Mouse (Mus musculus): ENCODE data around the gene Lyrm9. TPM values are rescaled to one million over a fixed set of nuclear protein-coding genes. Genes with fewer than 3 reads are reported as not detected.

Gene Lyrm9
- polyA plus RNA-seq, 1 experiment from 2014 or later: 14.2 TPM

DNA sequence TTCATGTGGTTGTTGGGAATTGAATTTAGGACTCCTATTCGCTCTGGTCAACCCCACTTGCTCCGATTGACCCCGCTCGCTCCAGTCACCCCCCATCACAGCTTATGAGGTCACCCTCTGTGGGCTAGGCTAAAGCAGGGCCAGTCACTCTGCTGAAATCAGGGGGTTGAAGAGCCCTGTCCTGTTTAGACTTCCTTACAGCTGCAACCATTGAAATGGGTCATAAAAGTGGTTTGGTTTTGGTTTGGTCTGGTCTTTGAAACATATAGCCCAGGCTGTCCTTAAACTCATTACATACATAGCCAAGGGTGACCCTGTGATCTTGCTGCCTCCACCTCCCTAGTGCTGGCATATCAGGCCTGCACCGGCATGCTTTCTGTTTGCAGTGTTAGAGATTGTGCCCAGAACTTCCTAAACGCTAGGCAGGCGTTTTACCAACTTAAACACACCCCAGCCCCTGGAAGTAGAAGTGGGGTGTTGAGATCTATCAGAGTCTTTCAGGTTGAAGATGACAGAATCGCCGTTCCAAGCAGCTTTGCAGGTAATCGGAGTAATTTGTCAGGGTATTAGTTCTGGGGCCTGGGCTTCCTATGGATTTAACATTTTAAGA, 5.8 kb downstream of the Lyrm9 start:
- H3K27me3 ChIP-seq (ENCODE audit: control insufficient read depth, insufficient read depth, low read length): no peaks in the 10 kb centered on the region
- no peak overlapping the region for H3K9ac ChIP-seq (replicated peaks; ENCODE audit: low read length)
- no peak for ATAC-seq (replicated peaks; ENCODE audit: insufficient number of reproducible peaks, low FRiP score, low TSS enrichment, low read depth)
- no peaks in the 10 kb centered on the region for H3K9me3 ChIP-seq (replicated peaks; ENCODE audit: control insufficient read depth, low read length)
- H3K36me3 ChIP-seq (replicated peaks; ENCODE audit: control insufficient read depth, insufficient read depth, low read depth, low read length): no peaks in the 10 kb centered on the region
- H3K27ac ChIP-seq (replicated peaks; ENCODE audit: low read depth, low read length): no peak overlapping the region
- DNase-seq (ENCODE audit: low spot score): no peak
- H3K4me3 ChIP-seq (ENCODE audit: low read depth, low read length): no peak overlapping the region
- WGBS: 85% methylated on average over 10 of the region's 10 CpGs
- no peak overlapping the region for H3K4me2 ChIP-seq (ENCODE audit: low read depth, low read length)
- H3K4me1 ChIP-seq (ENCODE audit: control insufficient read depth, insufficient read depth, low read length): no peaks in the 10 kb centered on the region

DNA sequence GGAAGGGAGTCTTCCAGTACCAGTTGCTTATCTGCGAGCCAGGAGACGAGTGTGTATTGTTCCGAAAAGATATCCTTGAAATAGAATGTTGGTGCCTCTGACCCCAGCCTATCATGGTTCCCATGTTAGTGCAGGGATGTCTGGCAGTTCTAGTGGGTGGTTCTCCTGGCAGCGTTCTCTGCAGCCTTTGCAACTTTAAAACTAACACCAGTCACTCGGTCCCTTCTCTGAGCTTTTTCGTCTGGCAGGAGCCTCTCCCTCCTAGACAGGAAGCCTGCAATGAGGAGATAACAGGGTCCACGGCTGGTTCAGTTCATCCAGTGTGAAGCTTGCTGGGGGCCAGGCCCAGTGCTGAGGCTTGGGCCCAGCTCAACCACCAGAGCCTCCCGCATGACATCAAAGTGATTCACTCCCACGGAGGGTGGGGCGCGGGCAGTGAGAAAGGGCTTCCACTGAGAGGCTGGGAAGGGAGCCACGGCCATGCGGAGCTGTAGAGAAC, 6.5 kb downstream of the Lyrm9 start:
- H3K36me3 ChIP-seq (replicated peaks; ENCODE audit: control insufficient read depth, insufficient read depth, low read depth, low read length): no peaks in the 10 kb centered on the region
- no peak overlapping the region for H3K27ac ChIP-seq (replicated peaks; ENCODE audit: low read depth, low read length)
- no peak for ATAC-seq (replicated peaks; ENCODE audit: insufficient number of reproducible peaks, low FRiP score, low TSS enrichment, low read depth)
- H3K27me3 ChIP-seq (ENCODE audit: control insufficient read depth, insufficient read depth, low read length): no peaks in the 10 kb centered on the region
- no peak overlapping the region for H3K4me2 ChIP-seq (ENCODE audit: low read depth, low read length)
- 74% methylated on average over 13 of the region's 13 CpGs for WGBS
- H3K9ac ChIP-seq (replicated peaks; ENCODE audit: low read length): no peak overlapping the region; the same call in 1 of the 2 replicates
- H3K4me1 ChIP-seq (ENCODE audit: control insufficient read depth, insufficient read depth, low read length): no peaks in the 10 kb centered on the region
- H3K4me3 ChIP-seq (ENCODE audit: low read depth, low read length): no peak overlapping the region
- no peaks in the 10 kb centered on the region for H3K9me3 ChIP-seq (replicated peaks; ENCODE audit: control insufficient read depth, low read length)
- DNase-seq (ENCODE audit: low spot score): no peak

DNA sequence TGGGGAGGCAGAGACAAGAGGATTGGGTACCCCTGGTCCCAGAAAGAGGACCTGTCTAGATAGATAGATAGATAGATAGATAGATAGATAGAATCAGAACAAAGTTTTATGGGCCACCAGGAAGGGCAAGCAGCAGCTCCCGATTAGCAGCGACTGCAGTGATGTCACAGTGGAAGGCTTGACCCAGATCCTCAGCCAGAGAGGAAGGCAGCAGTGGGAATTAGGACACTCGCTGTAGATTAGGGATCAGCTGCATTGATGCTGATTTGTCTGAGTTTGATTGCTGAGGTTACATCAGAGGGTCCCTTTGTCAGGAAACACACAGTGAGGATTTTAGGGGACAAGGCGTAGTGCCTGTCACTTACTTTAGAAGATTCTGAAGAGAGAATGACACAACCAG, 10.1 kb downstream of the Lyrm9 start:
- Histone ChIP-seq H3K27ac (replicated peaks; ENCODE audit: low read depth, low read length) (no peak overlapping the region), H3K4me1 (ENCODE audit: control insufficient read depth, insufficient read depth, low read length) (no peaks in the 10 kb centered on the region), H3K9me3 (replicated peaks; ENCODE audit: control insufficient read depth, low read length) (no peaks in the 10 kb centered on the region), H3K4me2 (ENCODE audit: low read depth, low read length) (no peak overlapping the region), H3K36me3 (replicated peaks; ENCODE audit: control insufficient read depth, insufficient read depth, low read depth, low read length) (no peaks in the 10 kb centered on the region), H3K9ac (replicated peaks; ENCODE audit: low read length) (no peak overlapping the region), H3K4me3 (ENCODE audit: low read depth, low read length) (no peak overlapping the region), H3K27me3 (ENCODE audit: control insufficient read depth, insufficient read depth, low read length) (no peaks in the 10 kb centered on the region)
- ATAC-seq (replicated peaks; ENCODE audit: insufficient number of reproducible peaks, low FRiP score, low TSS enrichment, low read depth): no peak
- WGBS: 88% methylated on average over 4 of the region's 4 CpGs
- DNase-seq (ENCODE audit: low spot score): no peak

DNA sequence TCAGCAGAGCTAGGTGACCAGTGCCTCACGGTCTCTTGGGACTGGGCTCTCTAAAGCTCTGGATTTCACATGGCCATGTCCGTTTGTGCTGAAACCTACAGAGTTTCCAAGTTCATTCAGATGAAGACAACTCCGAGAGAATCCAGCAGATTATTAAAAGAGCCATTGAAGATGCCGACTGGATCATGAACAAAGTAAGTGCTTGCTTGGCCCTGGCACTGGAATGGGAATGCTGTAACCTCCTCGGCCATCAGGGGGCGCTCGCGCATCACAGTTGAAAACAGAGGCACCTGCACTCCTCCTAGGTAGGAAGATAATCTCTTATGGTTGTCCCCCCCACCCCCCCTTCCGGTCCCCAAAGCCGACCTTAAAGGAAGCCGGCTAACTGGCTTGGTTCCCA, 11.6 kb downstream of the Lyrm9 start:
- H3K27ac ChIP-seq (replicated peaks; ENCODE audit: low read depth, low read length): no peak overlapping the region
- no peaks in the 10 kb centered on the region for H3K27me3 ChIP-seq (ENCODE audit: control insufficient read depth, insufficient read depth, low read length)
- H3K9me3 ChIP-seq (replicated peaks; ENCODE audit: control insufficient read depth, low read length): no peaks in the 10 kb centered on the region
- no peak overlapping the region for H3K4me2 ChIP-seq (ENCODE audit: low read depth, low read length)
- H3K4me1 ChIP-seq (ENCODE audit: control insufficient read depth, insufficient read depth, low read length): no peaks in the 10 kb centered on the region
- 8% methylated on average over 11 of the region's 11 CpGs for WGBS
- DNase-seq (ENCODE audit: low spot score) (peak; percentile 74), ATAC-seq (replicated peaks; ENCODE audit: insufficient number of reproducible peaks, low FRiP score, low TSS enrichment, low read depth) (no peak)
- H3K4me3 ChIP-seq (ENCODE audit: low read depth, low read length): no peak overlapping the region
- no peaks in the 10 kb centered on the region for H3K36me3 ChIP-seq (replicated peaks; ENCODE audit: control insufficient read depth, insufficient read depth, low read depth, low read length)
- H3K9ac ChIP-seq (replicated peaks; ENCODE audit: low read length): no peak overlapping the region

DNA sequence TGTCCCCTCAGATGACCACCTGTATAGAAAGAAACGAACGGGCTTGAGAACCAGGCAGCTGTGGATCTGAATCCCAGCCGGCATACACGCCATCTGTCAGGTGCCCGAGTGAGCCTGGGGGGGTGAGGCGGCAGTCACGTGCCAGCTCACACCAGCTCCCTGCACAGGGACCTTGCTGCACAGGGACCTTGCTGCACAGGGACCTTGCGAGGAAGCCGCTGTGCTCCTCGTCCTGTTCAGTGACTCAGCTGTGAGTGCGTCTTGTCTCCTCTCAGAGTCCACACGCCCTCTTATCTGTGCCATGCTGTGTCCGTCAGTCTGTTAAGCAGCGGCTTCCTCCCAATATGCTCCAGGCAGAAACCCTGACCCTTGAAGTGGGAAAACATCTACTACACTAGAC, 13.1 kb downstream of the Lyrm9 start:
- ATAC-seq (replicated peaks; ENCODE audit: insufficient number of reproducible peaks, low FRiP score, low TSS enrichment, low read depth) (no peak), DNase-seq (ENCODE audit: low spot score) (no peak)
- WGBS: 87% methylated on average over 14 of the region's 14 CpGs
- Histone ChIP-seq H3K4me2 (ENCODE audit: low read depth, low read length) (no peak overlapping the region), H3K4me1 (ENCODE audit: control insufficient read depth, insufficient read depth, low read length) (no peaks in the 10 kb centered on the region), H3K36me3 (replicated peaks; ENCODE audit: control insufficient read depth, insufficient read depth, low read depth, low read length) (no peaks in the 10 kb centered on the region), H3K27me3 (ENCODE audit: control insufficient read depth, insufficient read depth, low read length) (no peaks in the 10 kb centered on the region), H3K9me3 (replicated peaks; ENCODE audit: control insufficient read depth, low read length) (no peaks in the 10 kb centered on the region), H3K9ac (replicated peaks; ENCODE audit: low read length) (0 out of 2 replicates have a peak overlapping the region, but pooled peaks have one; percentile 13), H3K4me3 (ENCODE audit: low read depth, low read length) (no peak overlapping the region), H3K27ac (replicated peaks; ENCODE audit: low read depth, low read length) (no peak overlapping the region)

DNA sequence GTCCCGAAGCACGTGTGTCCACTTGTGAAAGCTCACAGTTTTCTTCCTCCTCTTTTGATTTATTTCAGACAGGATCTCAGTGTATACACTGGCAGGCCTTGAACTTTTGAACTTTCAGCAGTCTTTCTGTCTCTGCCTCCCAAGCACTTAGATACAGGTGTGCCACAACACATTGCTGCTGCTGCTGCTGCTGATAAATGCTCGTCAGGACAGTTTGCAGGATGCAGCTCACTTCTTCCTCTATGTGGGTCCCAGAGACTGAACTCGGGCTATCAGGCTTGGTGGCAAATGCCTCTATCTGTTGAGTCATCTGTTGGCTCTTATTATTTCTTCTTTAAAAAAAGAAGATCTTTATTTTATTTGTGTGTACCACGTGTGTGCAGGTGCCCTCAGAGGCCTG, 13.8 kb downstream of the Lyrm9 start:
- ATAC-seq (replicated peaks; ENCODE audit: insufficient number of reproducible peaks, low FRiP score, low TSS enrichment, low read depth): no peak
- WGBS: 77% methylated on average over 5 of the region's 5 CpGs
- H3K27ac ChIP-seq (replicated peaks; ENCODE audit: low read depth, low read length): no peak overlapping the region

DNA sequence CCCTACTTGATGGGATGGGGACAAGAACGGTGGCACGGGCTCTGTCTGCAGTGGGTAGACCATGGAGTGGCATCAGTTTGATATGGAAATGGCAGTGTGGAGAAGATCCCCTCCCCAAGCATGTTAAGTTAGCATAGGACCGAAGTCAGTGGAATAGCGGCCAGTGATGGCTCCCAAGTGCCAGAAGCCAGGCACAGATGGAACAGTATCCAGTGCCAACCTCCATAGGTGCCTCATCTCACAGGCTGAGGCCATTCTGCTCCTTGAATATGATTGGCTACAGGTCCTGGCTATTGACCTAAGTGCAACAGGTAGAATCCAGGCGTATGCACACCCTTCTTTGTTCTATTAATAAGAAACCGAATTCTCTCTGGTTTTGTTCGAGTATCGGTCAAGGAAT, 15.6 kb downstream of the Lyrm9 start:
- Histone ChIP-seq H3K4me1 (ENCODE audit: control insufficient read depth, insufficient read depth, low read length) (no peaks in the 10 kb centered on the region), H3K36me3 (replicated peaks; ENCODE audit: control insufficient read depth, insufficient read depth, low read depth, low read length) (no peaks in the 10 kb centered on the region), H3K27ac (replicated peaks; ENCODE audit: low read depth, low read length) (no peak overlapping the region), H3K27me3 (ENCODE audit: control insufficient read depth, insufficient read depth, low read length) (no peaks in the 10 kb centered on the region), H3K4me3 (ENCODE audit: low read depth, low read length) (no peak overlapping the region), H3K4me2 (ENCODE audit: low read depth, low read length) (no peak overlapping the region), H3K9ac (replicated peaks; ENCODE audit: low read length) (no peak overlapping the region), H3K9me3 (replicated peaks; ENCODE audit: control insufficient read depth, low read length) (no peaks in the 10 kb centered on the region)
- DNase-seq (ENCODE audit: low spot score) (no peak), ATAC-seq (replicated peaks; ENCODE audit: insufficient number of reproducible peaks, low FRiP score, low TSS enrichment, low read depth) (no peak)
- WGBS: 87% methylated on average over 8 of the region's 8 CpGs

More for the DNA sequence above, 13.8 kb downstream of the Lyrm9 start:
- DNase-seq (ENCODE audit: low spot score): no peak
- no peak overlapping the region for H3K9ac ChIP-seq (replicated peaks; ENCODE audit: low read length)
- no peaks in the 10 kb centered on the region for H3K4me1 ChIP-seq (ENCODE audit: control insufficient read depth, insufficient read depth, low read length)
- H3K36me3 ChIP-seq (replicated peaks; ENCODE audit: control insufficient read depth, insufficient read depth, low read depth, low read length): no peaks in the 10 kb centered on the region
- H3K27me3 ChIP-seq (ENCODE audit: control insufficient read depth, insufficient read depth, low read length): no peaks in the 10 kb centered on the region
- H3K4me2 ChIP-seq (ENCODE audit: low read depth, low read length): no peak overlapping the region
- H3K4me3 ChIP-seq (ENCODE audit: low read depth, low read length): no peak overlapping the region
- H3K9me3 ChIP-seq (replicated peaks; ENCODE audit: control insufficient read depth, low read length): no peaks in the 10 kb centered on the region

DNA sequence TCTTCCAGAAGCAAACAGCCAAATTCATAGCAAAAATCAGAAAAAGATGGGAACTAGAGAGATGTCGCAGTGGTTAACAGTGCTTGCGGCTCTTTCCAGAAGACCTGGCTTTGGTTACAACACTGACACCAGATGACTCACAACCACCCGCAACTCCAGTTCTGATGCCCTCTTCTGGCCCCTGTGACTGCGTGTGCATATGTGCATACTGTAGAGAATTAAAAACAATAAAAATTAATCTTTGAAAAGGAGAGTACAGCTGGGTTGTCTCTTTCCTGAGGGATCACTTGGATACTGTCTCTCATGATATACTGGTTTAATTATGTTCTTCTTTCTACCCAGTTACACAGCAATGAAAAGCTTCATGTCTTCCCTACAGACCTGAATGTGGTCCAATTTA, 20.2 kb downstream of the Lyrm9 start:
- H3K9me3 ChIP-seq (replicated peaks; ENCODE audit: control insufficient read depth, low read length): no peaks in the 10 kb centered on the region
- H3K9ac ChIP-seq (replicated peaks; ENCODE audit: low read length): no peak overlapping the region
- no peaks in the 10 kb centered on the region for H3K36me3 ChIP-seq (replicated peaks; ENCODE audit: control insufficient read depth, insufficient read depth, low read depth, low read length)
- no peak for DNase-seq (ENCODE audit: low spot score)
- H3K27me3 ChIP-seq (ENCODE audit: control insufficient read depth, insufficient read depth, low read length): no peaks in the 10 kb centered on the region
- H3K4me3 ChIP-seq (ENCODE audit: low read depth, low read length): no peak overlapping the region
- ATAC-seq (replicated peaks; ENCODE audit: insufficient number of reproducible peaks, low FRiP score, low TSS enrichment, low read depth): no peak
- no peaks in the 10 kb centered on the region for H3K4me1 ChIP-seq (ENCODE audit: control insufficient read depth, insufficient read depth, low read length)
- no peak overlapping the region for H3K27ac ChIP-seq (replicated peaks; ENCODE audit: low read depth, low read length)
- no peak overlapping the region for H3K4me2 ChIP-seq (ENCODE audit: low read depth, low read length)
- 86% methylated on average over 4 of the region's 4 CpGs for WGBS
